Mouse (Mus musculus): Measurements from ENCODE around the gene Usp13. TPM values are rescaled to one million over a fixed set of nuclear protein-coding genes. Genes with fewer than 3 reads are reported as not detected.

Gene Usp13
- polyA plus RNA-seq, 1 experiment: 2.6 TPM

GRCm38 (mm10) chr3:32886386-32886785 is 69.0 kb downstream of the Usp13 start:
- no peaks in the 10 kb centered on the region for H3K27me3 ChIP-seq (ENCODE audit: control insufficient read depth, insufficient read depth, low read length)
- WGBS: 91% methylated on average over 8 of the region's 8 CpGs

GRCm38 (mm10) chr3:32888886-32889285 is 71.5 kb downstream of the Usp13 start:
- Histone ChIP-seq H3K36me3 (ENCODE audit: control insufficient read depth, insufficient read depth, low read length) (no peaks in the 10 kb centered on the region), H3K27ac (ENCODE audit: control insufficient read depth, insufficient read depth, low read length) (no peak overlapping the region), H3K27me3 (ENCODE audit: control insufficient read depth, insufficient read depth, low read length) (no peaks in the 10 kb centered on the region), H3K4me1 (replicated peaks; ENCODE audit: control insufficient read depth, insufficient read depth, low read length) (no peaks in the 10 kb centered on the region), H3K4me3 (ENCODE audit: control insufficient read depth, insufficient read depth, low read length) (no peak overlapping the region)
- DNase-seq: no peak
- WGBS: 96% methylated on average over 5 of the region's 5 CpGs
- no peak for TF ChIP-seq POLR2A (IDR thresholded peaks at IDR 0.05; ENCODE audit: control insufficient read depth, extremely low read depth, insufficient read depth, low read length, poor library complexity)

More at GRCm38 (mm10) chr3:32886386-32886785, 69.0 kb downstream of the Usp13 start:
- no peaks in the 10 kb centered on the region for H3K36me3 ChIP-seq (ENCODE audit: control insufficient read depth, insufficient read depth, low read length)
- no peaks in the 10 kb centered on the region for H3K4me1 ChIP-seq (replicated peaks; ENCODE audit: control insufficient read depth, insufficient read depth, low read length)
- no peak for DNase-seq
- no peak overlapping the region for H3K4me3 ChIP-seq (ENCODE audit: control insufficient read depth, insufficient read depth, low read length)
- H3K27ac ChIP-seq (ENCODE audit: control insufficient read depth, insufficient read depth, low read length): no peak overlapping the region
- TF ChIP-seq CTCF (IDR thresholded peaks at IDR 0.05; ENCODE audit: borderline replicate concordance, control insufficient read depth, extremely low read depth, insufficient read depth, low read length, poor library complexity): no peak
- no peak for TF ChIP-seq POLR2A (IDR thresholded peaks at IDR 0.05; ENCODE audit: control insufficient read depth, extremely low read depth, insufficient read depth, low read length, poor library complexity)

- no peak for DNase-seq
- Histone ChIP-seq H3K4me1 (replicated peaks; ENCODE audit: control insufficient read depth, insufficient read depth, low read length) (no peaks in the 10 kb centered on the region), H3K27me3 (ENCODE audit: control insufficient read depth, insufficient read depth, low read length) (no peaks in the 10 kb centered on the region), H3K4me3 (ENCODE audit: control insufficient read depth, insufficient read depth, low read length) (no peak overlapping the region), H3K27ac (ENCODE audit: control insufficient read depth, insufficient read depth, low read length) (no peak overlapping the region), H3K36me3 (ENCODE audit: control insufficient read depth, insufficient read depth, low read length) (no peaks in the 10 kb centered on the region)
- 96% methylated on average over 4 of the region's 4 CpGs for WGBS
- TF ChIP-seq CTCF (IDR thresholded peaks at IDR 0.05; ENCODE audit: borderline replicate concordance, control insufficient read depth, extremely low read depth, insufficient read depth, low read length, poor library complexity) (no peak), POLR2A (IDR thresholded peaks at IDR 0.05; ENCODE audit: control insufficient read depth, extremely low read depth, insufficient read depth, low read length, poor library complexity) (no peak)
These were observed 72.8 kb downstream of the Usp13 start for GRCm38 (mm10) chr3:32890174-32890573.

GRCm38 (mm10) chr3:32903462-32903861 is 86.1 kb downstream of the Usp13 start:
- H3K27me3 ChIP-seq (ENCODE audit: control insufficient read depth, insufficient read depth, low read length): no peaks in the 10 kb centered on the region
- no peak overlapping the region for H3K4me3 ChIP-seq (ENCODE audit: control insufficient read depth, insufficient read depth, low read length)
- no peak overlapping the region for H3K27ac ChIP-seq (ENCODE audit: control insufficient read depth, insufficient read depth, low read length)
- no peaks in the 10 kb centered on the region for H3K4me1 ChIP-seq (replicated peaks; ENCODE audit: control insufficient read depth, insufficient read depth, low read length)
- H3K36me3 ChIP-seq (ENCODE audit: control insufficient read depth, insufficient read depth, low read length): no peaks in the 10 kb centered on the region
- no peak for TF ChIP-seq CTCF (IDR thresholded peaks at IDR 0.05; ENCODE audit: borderline replicate concordance, control insufficient read depth, extremely low read depth, insufficient read depth, low read length, poor library complexity)
- no peak for TF ChIP-seq POLR2A (IDR thresholded peaks at IDR 0.05; ENCODE audit: control insufficient read depth, extremely low read depth, insufficient read depth, low read length, poor library complexity)
- DNase-seq: no peak
- 89% methylated on average over 4 of the region's 4 CpGs for WGBS

- H3K4me3 ChIP-seq (ENCODE audit: control insufficient read depth, insufficient read depth, low read length): no peak overlapping the region
- H3K27ac ChIP-seq (ENCODE audit: control insufficient read depth, insufficient read depth, low read length): no peak overlapping the region
- no peak for TF ChIP-seq POLR2A (IDR thresholded peaks at IDR 0.05; ENCODE audit: control insufficient read depth, extremely low read depth, insufficient read depth, low read length, poor library complexity)
- no peak for TF ChIP-seq CTCF (IDR thresholded peaks at IDR 0.05; ENCODE audit: borderline replicate concordance, control insufficient read depth, extremely low read depth, insufficient read depth, low read length, poor library complexity)
- no peaks in the 10 kb centered on the region for H3K27me3 ChIP-seq (ENCODE audit: control insufficient read depth, insufficient read depth, low read length)
- WGBS: 96% methylated on average over 1 of the region's 1 CpGs
- DNase-seq: no peak
- no peaks in the 10 kb centered on the region for H3K36me3 ChIP-seq (ENCODE audit: control insufficient read depth, insufficient read depth, low read length)
- H3K4me1 ChIP-seq (replicated peaks; ENCODE audit: control insufficient read depth, insufficient read depth, low read length): no peaks in the 10 kb centered on the region
These were observed 87.3 kb downstream of the Usp13 start for GRCm38 (mm10) chr3:32904599-32904998.

GRCm38 (mm10) chr3:32905850-32906779 is 88.8 kb downstream of the Usp13 start:
- Histone ChIP-seq H3K36me3 (ENCODE audit: control insufficient read depth, insufficient read depth, low read length) (no peaks in the 10 kb centered on the region), H3K4me3 (ENCODE audit: control insufficient read depth, insufficient read depth, low read length) (no peak overlapping the region), H3K27me3 (ENCODE audit: control insufficient read depth, insufficient read depth, low read length) (no peaks in the 10 kb centered on the region), H3K27ac (ENCODE audit: control insufficient read depth, insufficient read depth, low read length) (no peak overlapping the region), H3K4me1 (replicated peaks; ENCODE audit: control insufficient read depth, insufficient read depth, low read length) (no peaks in the 10 kb centered on the region)
- DNase-seq: no peak
- WGBS: 90% methylated on average over 8 of the region's 8 CpGs
- TF ChIP-seq CTCF (IDR thresholded peaks at IDR 0.05; ENCODE audit: borderline replicate concordance, control insufficient read depth, extremely low read depth, insufficient read depth, low read length, poor library complexity) (no peak), POLR2A (IDR thresholded peaks at IDR 0.05; ENCODE audit: control insufficient read depth, extremely low read depth, insufficient read depth, low read length, poor library complexity) (no peak)
